Mouse (Mus musculus): ENCODE data around the gene Grm4. TPM values are rescaled to one million over a fixed set of nuclear protein-coding genes. Genes with fewer than 3 reads are reported as not detected.

The Grm4 gene
- total and polyA plus RNA-seq, 3 experiments: 0.05 TPM; not detected in 2

GRCm38 (mm10) chr17:27435799-27436198, 85.4 kb downstream of the Grm4 start:
- Histone ChIP-seq H3K36me3 (replicated peaks) (no peaks in the 10 kb centered on the region), H3K4me3 (ENCODE audit: low read depth, low read length) (no peak overlapping the region), H3K9me3 (replicated peaks) (peaks cover 96% of the 10 kb centered on the region), H3K27me3 (ENCODE audit: insufficient read depth, low read length) (peaks cover 6% of the 10 kb centered on the region; the same call in 1 of the 2 replicates), H3K4me1 (ENCODE audit: insufficient read depth, low read depth, low read length) (no peaks in the 10 kb centered on the region)
- ATAC-seq (ENCODE audit: extremely low read depth, insufficient number of reproducible peaks, low FRiP score, poor library complexity, severe bottlenecking) (no peak), DNase-seq (ENCODE audit: low spot score) (no peak)
- TF ChIP-seq GATA1 (IDR thresholded peaks at IDR 0.05; ENCODE audit: borderline replicate concordance, low read length): no peak
- no peak for TF ChIP-seq GATA2 (IDR thresholded peaks at IDR 0.05; ENCODE audit: borderline replicate concordance, low read depth, low read length)
- TF ChIP-seq TAL1 (conservative IDR thresholded peaks at IDR 0.05; ENCODE audit: low read depth, low read length): no peak
- no peak for TF ChIP-seq CTCF (IDR thresholded peaks at IDR 0.05; ENCODE audit: low read depth, low read length)
- TF ChIP-seq POLR2AphosphoS5 (IDR thresholded peaks at IDR 0.05; ENCODE audit: insufficient replicate concordance, low read depth, low read length): no peak

- DNase-seq (ENCODE audit: low spot score) (no peak), ATAC-seq (ENCODE audit: extremely low read depth, insufficient number of reproducible peaks, low FRiP score, poor library complexity, severe bottlenecking) (no peak)
- peak overlapping the region; percentile 31; the same call in 1 of the 2 replicates for H3K4me3 ChIP-seq (ENCODE audit: low read depth, low read length)
- no peaks in the 10 kb centered on the region for H3K4me1 ChIP-seq (ENCODE audit: insufficient read depth, low read depth, low read length)
- H3K9me3 ChIP-seq (replicated peaks): peaks cover 97% of the 10 kb centered on the region
- H3K27me3 ChIP-seq (ENCODE audit: insufficient read depth, low read length): peaks cover 6% of the 10 kb centered on the region; the same call in 1 of the 2 replicates
- no peak for TF ChIP-seq GATA2 (IDR thresholded peaks at IDR 0.05; ENCODE audit: borderline replicate concordance, low read depth, low read length)
- TF ChIP-seq POLR2AphosphoS5 (IDR thresholded peaks at IDR 0.05; ENCODE audit: insufficient replicate concordance, low read depth, low read length): no peak
- no peak for TF ChIP-seq TAL1 (conservative IDR thresholded peaks at IDR 0.05; ENCODE audit: low read depth, low read length)
- TF ChIP-seq GATA1 (IDR thresholded peaks at IDR 0.05; ENCODE audit: borderline replicate concordance, low read length): no peak
- TF ChIP-seq CTCF (IDR thresholded peaks at IDR 0.05; ENCODE audit: low read depth, low read length): no peak
- no peaks in the 10 kb centered on the region for H3K36me3 ChIP-seq (replicated peaks)
Observed at GRCm38 (mm10) chr17:27435225-27435624, 86.0 kb downstream of the Grm4 start.

GRCm38 (mm10) chr17:27434066-27434465, 87.1 kb downstream of the Grm4 start:
- H3K27me3 ChIP-seq (ENCODE audit: insufficient read depth, low read length): peaks cover 6% of the 10 kb centered on the region; the same call in 1 of the 2 replicates
- DNase-seq (ENCODE audit: low spot score): no peak
- no peak overlapping the region for H3K4me3 ChIP-seq (ENCODE audit: low read depth, low read length)
- TF ChIP-seq POLR2AphosphoS5 (IDR thresholded peaks at IDR 0.05; ENCODE audit: insufficient replicate concordance, low read depth, low read length) (no peak), GATA2 (IDR thresholded peaks at IDR 0.05; ENCODE audit: borderline replicate concordance, low read depth, low read length) (no peak), CTCF (IDR thresholded peaks at IDR 0.05; ENCODE audit: low read depth, low read length) (no peak), TAL1 (conservative IDR thresholded peaks at IDR 0.05; ENCODE audit: low read depth, low read length) (no peak), GATA1 (IDR thresholded peaks at IDR 0.05; ENCODE audit: borderline replicate concordance, low read length) (no peak)
- H3K36me3 ChIP-seq (replicated peaks): no peaks in the 10 kb centered on the region
- H3K9me3 ChIP-seq (replicated peaks): peaks cover 98% of the 10 kb centered on the region
- ATAC-seq (ENCODE audit: extremely low read depth, insufficient number of reproducible peaks, low FRiP score, poor library complexity, severe bottlenecking): no peak
- no peaks in the 10 kb centered on the region for H3K4me1 ChIP-seq (ENCODE audit: insufficient read depth, low read depth, low read length)

GRCm38 (mm10) chr17:27433179-27433680, 88.0 kb downstream of the Grm4 start:
- Histone ChIP-seq H3K4me3 (ENCODE audit: low read depth, low read length) (no peak overlapping the region), H3K27me3 (ENCODE audit: insufficient read depth, low read length) (peaks cover 6% of the 10 kb centered on the region; the same call in 1 of the 2 replicates), H3K4me1 (ENCODE audit: insufficient read depth, low read depth, low read length) (no peaks in the 10 kb centered on the region), H3K9me3 (replicated peaks) (peaks cover 98% of the 10 kb centered on the region), H3K36me3 (replicated peaks) (no peaks in the 10 kb centered on the region)
- DNase-seq (ENCODE audit: low spot score) (no peak), ATAC-seq (ENCODE audit: extremely low read depth, insufficient number of reproducible peaks, low FRiP score, poor library complexity, severe bottlenecking) (no peak)
- TF ChIP-seq GATA2 (IDR thresholded peaks at IDR 0.05; ENCODE audit: borderline replicate concordance, low read depth, low read length) (no peak), POLR2AphosphoS5 (IDR thresholded peaks at IDR 0.05; ENCODE audit: insufficient replicate concordance, low read depth, low read length) (no peak), GATA1 (IDR thresholded peaks at IDR 0.05; ENCODE audit: borderline replicate concordance, low read length) (no peak), CTCF (IDR thresholded peaks at IDR 0.05; ENCODE audit: low read depth, low read length) (no peak), TAL1 (conservative IDR thresholded peaks at IDR 0.05; ENCODE audit: low read depth, low read length) (no peak)

GRCm38 (mm10) chr17:27432145-27432650, 89.0 kb downstream of the Grm4 start:
- peaks cover 6% of the 10 kb centered on the region; the same call in 1 of the 2 replicates for H3K27me3 ChIP-seq (ENCODE audit: insufficient read depth, low read length)
- H3K9me3 ChIP-seq (replicated peaks): peaks cover 98% of the 10 kb centered on the region
- H3K4me1 ChIP-seq (ENCODE audit: insufficient read depth, low read depth, low read length): no peaks in the 10 kb centered on the region
- DNase-seq (ENCODE audit: low spot score) (no peak), ATAC-seq (ENCODE audit: extremely low read depth, insufficient number of reproducible peaks, low FRiP score, poor library complexity, severe bottlenecking) (no peak)
- H3K36me3 ChIP-seq (replicated peaks): no peaks in the 10 kb centered on the region
- H3K4me3 ChIP-seq (ENCODE audit: low read depth, low read length): no peak overlapping the region
- TF ChIP-seq POLR2AphosphoS5 (IDR thresholded peaks at IDR 0.05; ENCODE audit: insufficient replicate concordance, low read depth, low read length) (no peak), GATA2 (IDR thresholded peaks at IDR 0.05; ENCODE audit: borderline replicate concordance, low read depth, low read length) (no peak), CTCF (IDR thresholded peaks at IDR 0.05; ENCODE audit: low read depth, low read length) (no peak), GATA1 (IDR thresholded peaks at IDR 0.05; ENCODE audit: borderline replicate concordance, low read length) (no peak), TAL1 (conservative IDR thresholded peaks at IDR 0.05; ENCODE audit: low read depth, low read length) (no peak)

GRCm38 (mm10) chr17:27431049-27431839, 90.0 kb downstream of the Grm4 start:
- DNase-seq (ENCODE audit: low spot score) (no peak), ATAC-seq (ENCODE audit: extremely low read depth, insufficient number of reproducible peaks, low FRiP score, poor library complexity, severe bottlenecking) (no peak)
- peaks cover 99% of the 10 kb centered on the region for H3K9me3 ChIP-seq (replicated peaks)
- no peaks in the 10 kb centered on the region for H3K4me1 ChIP-seq (ENCODE audit: insufficient read depth, low read depth, low read length)
- H3K4me3 ChIP-seq (ENCODE audit: low read depth, low read length): no peak overlapping the region
- TF ChIP-seq POLR2AphosphoS5 (IDR thresholded peaks at IDR 0.05; ENCODE audit: insufficient replicate concordance, low read depth, low read length): no peak
- no peak for TF ChIP-seq GATA2 (IDR thresholded peaks at IDR 0.05; ENCODE audit: borderline replicate concordance, low read depth, low read length)
- no peak for TF ChIP-seq CTCF (IDR thresholded peaks at IDR 0.05; ENCODE audit: low read depth, low read length)
- TF ChIP-seq GATA1 (IDR thresholded peaks at IDR 0.05; ENCODE audit: borderline replicate concordance, low read length): no peak
- no peak for TF ChIP-seq TAL1 (conservative IDR thresholded peaks at IDR 0.05; ENCODE audit: low read depth, low read length)
- H3K27me3 ChIP-seq (ENCODE audit: insufficient read depth, low read length): peaks cover 6% of the 10 kb centered on the region; the same call in 1 of the 2 replicates
- no peaks in the 10 kb centered on the region for H3K36me3 ChIP-seq (replicated peaks)
